Mouse (Mus musculus) kidney, adult 10 weeks (tissue): ENCODE results near the gene Syne2. TPM values are rescaled to one million over a fixed set of nuclear protein-coding genes. Genes with fewer than 3 reads are reported as not detected.

ENCODE experiments used
- polyA plus RNA-seq: library from polyadenylated mRNA; stranded (reverse); fragments of 350-450 nt; fragmentation: Illumina TruSeq; extraction: RNeasy Lipid Tissue Mini Kit (QIAGEN cat#74804); gene quantifications from one replicate; pipeline ENCODE4 v1.2.3, GENCODE M21; 2014; ENCODE audit warnings: low read depth, low replicate concordance

The Syne2 gene
- 40.4 TPM for polyA plus RNA-seq

GRCm38 (mm10) chr12:75817959-75818452 lies at the start of gene Syne2:
TSS of gene Syne2 (plus strand) at chr12:75818134.

Other genes with a start within 250 kb of the Syne2 start
- 109 TPM for gene Ppp2r5e, start 221.9 kb upstream of the Syne2 start, polyA plus RNA-seq
- 3.4 TPM for gene Wdr89, start 148.6 kb upstream of the Syne2 start, polyA plus RNA-seq
- 244 TPM for gene Sgpp1, start 82.4 kb upstream of the Syne2 start, polyA plus RNA-seq